In the genomic region with DNA sequence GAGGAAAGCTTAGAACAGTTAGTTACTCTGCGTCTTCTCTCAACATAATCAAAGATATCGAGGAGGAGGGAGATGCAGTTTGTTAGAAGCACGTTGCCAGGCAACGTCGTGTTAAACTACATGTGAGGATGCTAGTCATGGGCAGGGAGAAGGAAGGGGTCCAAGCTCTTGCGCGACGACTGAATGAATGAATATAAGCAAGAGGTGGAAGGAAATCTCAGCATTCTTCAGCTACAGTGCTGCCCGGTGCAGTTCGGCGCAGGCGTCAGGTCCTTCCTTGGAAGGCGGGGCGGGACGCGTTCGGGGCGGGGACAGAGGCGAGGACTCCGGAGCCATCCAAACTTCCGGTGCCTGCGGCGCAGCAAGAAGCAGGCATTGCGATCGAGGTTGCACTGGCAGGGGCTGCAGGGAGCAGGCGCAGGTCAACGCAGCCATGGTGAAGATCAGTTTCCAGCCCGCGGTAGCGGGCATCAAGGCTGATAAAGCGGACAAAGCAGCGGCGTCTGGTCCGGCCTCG, we compare ENCODE assay signal across 8 mouse cellular contexts. TPM values are rescaled to one million over a fixed set of nuclear protein-coding genes. Genes with fewer than 3 reads are reported as not detected.
DNase-seq lines count a peak whose midpoint lies in the region; ATAC-seq lines count a peak whose summit lies in the region.

A gene (plus strand): TSS at position 51 of the 517 bp plus-strand sequence.

- ATAC-seq in forebrain, embryonic 11.5 days (replicated peaks; ENCODE audit: low FRiP score): peak; percentile 89
- ATAC-seq in heart, embryonic 15.5 days (replicated peaks; ENCODE audit: insufficient number of reproducible peaks, insufficient read depth, low FRiP score, low read depth): peak; percentile 74
- peak; percentile 62 for ATAC-seq in liver, embryonic 13.5 days (ENCODE audit: low read depth)
- peak; percentile 86 for ATAC-seq in stomach, embryonic 16.5 days (ENCODE audit: insufficient read depth, low FRiP score)

- peak; percentile 78 to 87 for DNase-seq in CD8-positive naive resting alpha-beta T cell, adult 2 months (ENCODE audit: low read depth in 2 of 2, low spot score in 2 of 2)
- peak; percentile 64 for DNase-seq in c-Kit-positive CD71-positive TER-119-negative erythroid progenitor cells, embryonic 14.5 days (ENCODE audit: low read depth)
- DNase-seq in forebrain, embryonic 11.5 days (ENCODE audit: low spot score): peak; percentile 93
- peak; percentile 91 for DNase-seq in kidney, postnatal 14 days
- DNase-seq in liver, embryonic 13.5 days: peak; percentile 64
- peak; percentile 55 to 61 for DNase-seq in natural killer cell, adult 2 months (ENCODE audit: low spot score in 2 of 2)

- H3K27ac ChIP-seq in forebrain, embryonic 11.5 days (ENCODE audit: low read depth, low read length): peak within 1 kb of the TSS; percentile 77
- peak within 1 kb of the TSS; percentile 85 for H3K27ac ChIP-seq in heart, embryonic 15.5 days
- peak within 1 kb of the TSS; percentile 55 for H3K27ac ChIP-seq in liver, embryonic 13.5 days
- peak within 1 kb of the TSS; percentile 80 for H3K27ac ChIP-seq in stomach, embryonic 16.5 days (ENCODE audit: low read length)

- no peaks in the 10 kb centered on the region for H3K9me3 ChIP-seq in forebrain, embryonic 11.5 days (ENCODE audit: control insufficient read depth, low read length)
- H3K9me3 ChIP-seq in heart, embryonic 15.5 days (replicated peaks): no peaks in the 10 kb centered on the region
- H3K9me3 ChIP-seq in liver, embryonic 13.5 days (replicated peaks): no peaks in the 10 kb centered on the region
- no peaks in the 10 kb centered on the region for H3K9me3 ChIP-seq in stomach, embryonic 16.5 days (replicated peaks; ENCODE audit: control insufficient read depth, low read length)

- H3K4me2 ChIP-seq in forebrain, embryonic 11.5 days (ENCODE audit: low read depth, low read length, severe bottlenecking): peak within 1 kb of the TSS; percentile 83
- H3K4me2 ChIP-seq in heart, embryonic 15.5 days: peak within 1 kb of the TSS; percentile 85
- H3K4me2 ChIP-seq in liver, embryonic 13.5 days: peak within 1 kb of the TSS; percentile 91
- peak within 1 kb of the TSS; percentile 85 for H3K4me2 ChIP-seq in stomach, embryonic 16.5 days (ENCODE audit: low read depth, low read length)

- H3K4me1 ChIP-seq in forebrain, embryonic 11.5 days (replicated peaks; ENCODE audit: control insufficient read depth, insufficient read depth, low read length): peaks cover 27% of the 10 kb centered on the region
- peaks cover 47% of the 10 kb centered on the region for H3K4me1 ChIP-seq in heart, embryonic 15.5 days (replicated peaks)
- H3K4me1 ChIP-seq in liver, embryonic 13.5 days (replicated peaks): peaks cover 51% of the 10 kb centered on the region
- peaks cover 41% of the 10 kb centered on the region for H3K4me1 ChIP-seq in stomach, embryonic 16.5 days (ENCODE audit: control insufficient read depth, insufficient read depth, low read length)

- no peaks in the 10 kb centered on the region for H3K27me3 ChIP-seq in forebrain, embryonic 11.5 days (ENCODE audit: control insufficient read depth, insufficient read depth, low read length)
- no peaks in the 10 kb centered on the region for H3K27me3 ChIP-seq in heart, embryonic 15.5 days
- H3K27me3 ChIP-seq in liver, embryonic 13.5 days: no peaks in the 10 kb centered on the region
- no peaks in the 10 kb centered on the region for H3K27me3 ChIP-seq in stomach, embryonic 16.5 days (ENCODE audit: control insufficient read depth, insufficient read depth, low read length)

- H3K9ac ChIP-seq in forebrain, embryonic 11.5 days (ENCODE audit: low read length): peak within 1 kb of the TSS; percentile 83
- H3K9ac ChIP-seq in heart, embryonic 15.5 days: peak within 1 kb of the TSS; percentile 77
- peak within 1 kb of the TSS; percentile 75 for H3K9ac ChIP-seq in liver, embryonic 13.5 days
- H3K9ac ChIP-seq in stomach, embryonic 16.5 days (ENCODE audit: low read length): peak within 1 kb of the TSS; percentile 75

- H3K4me3 ChIP-seq in forebrain, embryonic 11.5 days (ENCODE audit: low read depth, low read length): peak within 1 kb of the TSS; percentile 84
- peak within 1 kb of the TSS; percentile 72 for H3K4me3 ChIP-seq in heart, embryonic 15.5 days
- peak within 1 kb of the TSS; percentile 76 for H3K4me3 ChIP-seq in liver, embryonic 13.5 days (replicated peaks)
- peak within 1 kb of the TSS; percentile 87 for H3K4me3 ChIP-seq in stomach, embryonic 16.5 days (replicated peaks; ENCODE audit: low read length)

- no peaks in the 10 kb centered on the region for H3K36me3 ChIP-seq in forebrain, embryonic 11.5 days (ENCODE audit: control insufficient read depth, insufficient read depth, low read length)
- no peaks in the 10 kb centered on the region for H3K36me3 ChIP-seq in heart, embryonic 15.5 days
- H3K36me3 ChIP-seq in liver, embryonic 13.5 days: no peaks in the 10 kb centered on the region
- no peaks in the 10 kb centered on the region for H3K36me3 ChIP-seq in stomach, embryonic 16.5 days (ENCODE audit: control insufficient read depth, insufficient read depth, low read length)

- 1% methylated on average over 35 of the region's 35 CpGs for WGBS in forebrain, embryonic 11.5 days
- WGBS in heart, embryonic 15.5 days: under 1% methylated on average over 35 of the region's 35 CpGs
- 2% methylated on average over 35 of the region's 35 CpGs for WGBS in liver, embryonic 13.5 days (ENCODE audit: insufficient replicate concordance)
- under 1% methylated on average over 35 of the region's 35 CpGs for WGBS in stomach, embryonic 16.5 days

RNA-seq across cellular contexts. Expression of the gene that starts here (rescaled TPM):
- polyA plus RNA-seq in forebrain, embryonic 11.5 days (2014; fragmentation: Nextera tagmentation; extraction: Ambion mirVana): 65.3 and 74.7 TPM in 2 replicates
- polyA plus RNA-seq in heart, embryonic 15.5 days (2015; fragmentation: Nextera tagmentation; extraction: Ambion mirVana): 181 and 231 TPM in 2 replicates
- polyA plus RNA-seq in liver, embryonic 13.5 days (2015; fragmentation: Nextera tagmentation; extraction: Ambion mirVana): 38.3 and 39.7 TPM in 2 replicates
- 168 and 175 TPM in 2 replicates for polyA plus RNA-seq in stomach, embryonic 16.5 days (2015; fragmentation: Nextera tagmentation; extraction: Ambion mirVana)

Comparison
In these comparisons a context has a peak if more than half of its experiments do, and no peak if none do; other contexts are left out.
1. Peak in every context shown above with its lines: DNase-seq, ATAC-seq, H3K4me3 ChIP-seq and H3K27ac ChIP-seq.